Mouse (Mus musculus): ENCODE results near the gene Ak4. TPM values are rescaled to one million over a fixed set of nuclear protein-coding genes. Genes with fewer than 3 reads are reported as not detected.

Ak4 gene
- total RNA-seq, 2 experiments from 2014 or later: 30.0 to 46.1 TPM

DNA sequence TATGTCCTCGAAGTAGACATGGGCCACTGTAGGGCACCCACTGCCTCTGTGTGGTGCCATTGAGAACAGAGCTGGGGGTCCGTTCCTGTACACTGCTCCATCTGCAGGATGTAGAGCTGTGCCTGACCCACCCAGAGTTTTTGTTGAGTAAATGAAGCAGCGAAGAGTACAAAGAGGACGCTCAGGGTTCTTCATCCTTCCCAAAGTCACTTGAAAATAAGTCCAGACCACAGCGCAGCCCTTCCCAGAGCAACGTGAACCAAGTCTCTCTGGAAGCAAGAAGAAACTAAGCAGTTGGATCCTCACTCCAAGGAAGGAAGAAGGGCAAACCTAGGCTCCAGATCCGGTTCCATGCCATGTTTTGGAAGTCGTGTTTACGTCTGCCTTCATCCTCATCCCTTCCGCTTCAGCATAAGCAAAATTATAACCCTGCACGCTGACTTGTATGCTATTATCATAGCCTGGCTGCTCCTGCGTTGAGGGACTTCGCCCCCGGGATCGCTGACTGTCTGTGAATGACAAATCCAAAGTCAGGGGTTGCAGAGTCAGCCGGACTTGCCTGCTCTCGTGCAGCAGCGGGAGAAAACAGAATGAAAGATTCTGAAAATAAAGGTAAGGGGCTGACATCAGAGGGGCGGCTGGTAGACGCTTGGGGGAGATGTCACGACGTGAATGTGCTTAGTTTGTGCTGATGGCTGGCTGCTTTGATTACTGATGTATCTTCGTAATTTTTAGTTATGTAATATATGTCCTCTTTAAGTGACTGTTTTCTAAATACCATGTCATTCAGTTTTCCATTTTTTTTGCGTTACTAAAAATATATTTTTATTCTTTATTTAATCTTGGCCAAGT, 88.7 kb downstream of the Ak4 start:
- DNase-seq (ENCODE audit: extremely low spot score in 1 of 2, low spot score in 2 of 2): peak; percentile 76 to 84
- intact Hi-C loops (cut with DNase I): no loop called here
- no peak for TF ChIP-seq CTCF (IDR thresholded peaks at IDR 0.05)
- Histone ChIP-seq H3K27ac (peak overlapping the region; percentile 95), H3K4me3 (peak overlapping the region; percentile 54)

- intact Hi-C loops (cut with DNase I): no loop called here
- no peak for DNase-seq (ENCODE audit: extremely low spot score in 1 of 2, low spot score in 2 of 2)
- peak overlapping the region; percentile 95 for H3K27ac ChIP-seq
- H3K4me3 ChIP-seq: peak overlapping the region; percentile 54
- no peak for TF ChIP-seq CTCF (IDR thresholded peaks at IDR 0.05)
These were observed 89.4 kb downstream of the Ak4 start for GRCm38 (mm10) chr4:101508431-101508830.

DNA sequence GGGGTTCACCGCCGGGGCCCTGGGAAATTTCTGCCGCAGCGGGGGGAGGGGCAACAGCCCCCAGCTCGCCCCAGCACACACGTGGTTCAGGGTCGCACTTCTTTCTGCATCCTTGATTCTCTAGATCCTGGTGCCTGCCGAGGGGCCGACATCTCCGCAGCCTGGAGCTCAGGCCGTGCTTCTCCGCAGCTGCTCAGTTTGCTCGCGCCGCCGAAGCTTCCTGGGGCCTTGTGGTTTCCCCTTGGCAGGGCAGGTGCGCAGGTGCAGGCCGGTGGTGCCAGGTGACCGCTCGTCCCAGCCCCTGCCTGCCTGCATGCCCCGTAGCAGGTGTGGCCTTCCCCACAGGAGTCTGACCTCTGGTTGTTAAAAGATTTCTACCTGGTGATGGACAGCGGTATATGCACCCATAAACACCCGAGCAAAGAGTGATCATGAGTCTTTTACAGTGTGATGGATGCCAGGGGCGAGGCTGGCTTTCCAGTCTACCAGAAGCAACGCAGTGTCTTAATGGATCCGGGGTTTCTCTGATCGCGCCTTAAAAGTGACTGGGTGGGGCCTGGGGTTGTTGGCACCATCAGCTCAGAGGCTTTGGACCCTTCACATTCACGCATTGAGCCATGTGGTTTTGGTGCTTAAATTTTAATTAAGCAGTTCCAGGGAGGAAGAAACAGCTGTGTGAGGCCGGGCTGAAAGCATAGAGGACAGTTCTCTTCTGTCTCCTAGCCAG, 89.9 kb downstream of the Ak4 start:
- peak overlapping the region; percentile 54 for H3K4me3 ChIP-seq
- intact Hi-C loops (cut with DNase I): no loop called here
- peak; percentile 40 to 47 for DNase-seq (ENCODE audit: extremely low spot score in 1 of 2, low spot score in 2 of 2)
- TF ChIP-seq CTCF (IDR thresholded peaks at IDR 0.05): no peak
- H3K27ac ChIP-seq: peak overlapping the region; percentile 95

DNA sequence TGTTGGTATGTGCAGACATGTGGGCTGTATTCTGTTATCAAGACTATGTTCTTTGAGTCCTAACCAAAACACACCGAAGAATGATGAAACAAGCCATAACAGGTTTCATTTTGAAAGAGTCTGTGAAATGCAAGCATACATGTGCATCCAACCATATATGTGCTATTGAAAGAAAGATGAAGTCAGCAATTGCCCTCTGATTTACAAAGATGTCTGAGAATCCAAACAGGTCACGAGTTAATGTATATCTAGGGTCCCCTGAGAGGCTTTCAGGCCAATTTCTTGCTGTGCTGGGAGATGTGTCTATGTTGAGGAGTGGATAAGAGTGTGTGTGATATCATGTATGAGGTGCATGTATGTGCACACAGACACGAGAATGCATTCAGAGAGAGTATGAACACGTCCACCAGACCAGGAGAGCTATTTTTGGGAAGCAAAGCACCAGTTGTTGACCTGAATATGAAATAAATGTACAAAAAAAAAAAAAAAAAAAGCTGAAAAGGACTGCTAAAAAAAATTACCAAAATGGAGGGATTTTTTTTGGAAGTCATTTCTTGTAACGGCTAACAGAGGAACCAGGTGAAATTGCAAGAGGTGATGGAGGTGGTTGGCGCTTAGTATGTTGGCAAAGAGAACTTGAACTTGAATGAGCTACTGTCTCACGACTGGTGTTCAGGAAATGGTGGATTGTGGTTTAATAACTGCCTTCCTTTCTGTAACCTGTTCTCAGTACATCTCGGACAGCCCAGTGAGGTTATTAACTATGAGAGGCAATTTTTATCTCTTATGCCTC, 91.2 kb downstream of the Ak4 start:
- intact Hi-C loops (cut with DNase I): loop anchor here (10.0 kb wide), 1 partner anchor 134 kb away; the partner anchor contains the start of gene Leprot
- no peak for TF ChIP-seq CTCF (IDR thresholded peaks at IDR 0.05)
- Histone ChIP-seq H3K27ac (peak overlapping the region; percentile 95; the same call in 1 of the 2 replicates), H3K4me3 (peak overlapping the region; percentile 54)
- DNase-seq (ENCODE audit: extremely low spot score in 1 of 2, low spot score in 2 of 2): no peak

DNA sequence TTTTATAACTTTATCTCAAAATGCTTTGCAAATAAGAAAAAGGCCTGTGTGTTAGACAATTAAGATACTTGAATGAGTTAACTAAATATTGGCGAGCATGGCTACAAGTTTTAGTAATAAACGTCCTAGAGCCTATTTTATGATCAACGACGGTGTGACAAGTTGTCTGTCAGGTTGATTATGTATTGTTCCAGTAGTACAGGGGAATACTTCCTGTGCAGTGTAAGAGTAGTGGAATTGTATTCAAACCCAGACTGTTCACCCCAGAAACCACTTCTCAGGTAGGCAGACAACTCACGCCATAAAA, 91.8 kb downstream of the Ak4 start:
- TF ChIP-seq CTCF (IDR thresholded peaks at IDR 0.05): no peak
- intact Hi-C loops (cut with DNase I): loop anchor here (10.0 kb wide), 1 partner anchor 134 kb away; the partner anchor contains the start of gene Leprot

DNA sequence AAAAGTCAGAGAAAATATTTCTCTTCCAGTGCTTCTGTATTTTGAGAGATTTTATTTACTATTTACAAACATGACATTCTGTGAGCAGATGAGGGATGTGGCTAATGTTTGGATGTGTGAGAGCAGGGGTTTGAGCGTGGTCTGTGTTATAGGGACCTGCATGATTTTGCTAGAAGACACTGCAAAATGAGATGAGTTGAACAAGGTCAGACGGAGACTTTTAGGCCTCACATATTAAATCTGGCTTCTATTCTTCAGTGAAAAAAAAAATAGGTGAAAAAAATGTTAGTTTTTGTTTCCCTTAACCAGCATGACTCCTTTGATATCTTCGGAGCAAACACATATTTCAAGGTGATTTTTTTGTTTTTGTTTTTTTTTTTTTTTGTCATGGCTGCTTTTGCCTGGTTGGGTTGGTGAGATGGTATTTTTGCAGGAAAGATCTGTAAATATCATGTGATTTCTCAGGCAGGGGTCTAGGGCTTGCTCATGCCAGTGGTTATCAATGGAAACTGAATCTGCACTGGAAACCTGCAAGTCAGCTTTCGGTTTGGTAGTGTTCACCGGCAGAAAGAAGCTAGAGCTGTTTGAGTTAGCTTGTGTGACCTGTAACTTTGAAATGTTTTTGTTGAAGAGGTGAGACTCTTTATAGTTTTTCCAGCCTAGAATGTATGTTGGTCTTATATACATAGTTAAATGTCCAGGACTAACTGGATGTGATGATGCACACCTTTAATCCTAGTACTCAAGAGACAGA, 92.9 kb downstream of the Ak4 start:
- H3K27ac ChIP-seq: no peak overlapping the region
- intact Hi-C loops (cut with DNase I): loop anchor here (10.0 kb wide), 1 partner anchor 133 kb away; the partner anchor contains the start of gene Leprot
- no peak overlapping the region for H3K4me3 ChIP-seq
- DNase-seq (ENCODE audit: extremely low spot score in 1 of 2, low spot score in 2 of 2): no peak
- TF ChIP-seq CTCF (IDR thresholded peaks at IDR 0.05): no peak

More for the DNA sequence above, 91.8 kb downstream of the Ak4 start:
- no peak for DNase-seq (ENCODE audit: extremely low spot score in 1 of 2, low spot score in 2 of 2)
- H3K27ac ChIP-seq: no peak overlapping the region
- H3K4me3 ChIP-seq: peak overlapping the region; percentile 54

- no peak overlapping the region for H3K27ac ChIP-seq
- peak; percentile 40 for TF ChIP-seq CTCF (IDR thresholded peaks at IDR 0.05)
- intact Hi-C loops (cut with DNase I): loop anchor here (1.0 to 10.0 kb wide), 2 partner anchors 31 to 132 kb away; partner anchors contain the start of gene Leprot
- no peak overlapping the region for H3K4me3 ChIP-seq
- no peak for DNase-seq (ENCODE audit: extremely low spot score in 1 of 2, low spot score in 2 of 2)
These were observed 94.2 kb downstream of the Ak4 start for GRCm38 (mm10) chr4:101513251-101513650.

GRCm38 (mm10) chr4:101515853-101516252, 96.8 kb downstream of the Ak4 start:
- Histone ChIP-seq H3K4me3 (0 out of 2 replicates have a peak overlapping the region, but pooled peaks have one; percentile 4), H3K27ac (peak overlapping the region; percentile 25)
- TF ChIP-seq CTCF (IDR thresholded peaks at IDR 0.05): no peak
- intact Hi-C loops (cut with DNase I): loop anchor here (2.0 to 10.0 kb wide), 2 partner anchors 35 to 129 kb away; partner anchors contain the start of gene Leprot
- no peak for DNase-seq (ENCODE audit: extremely low spot score in 1 of 2, low spot score in 2 of 2)

Other genes starting within 250 kb of the Ak4 start
- 100 to 1,000 TPM; 121 to 129 TPM for gene Jak1, start 154.0 kb upstream of the Ak4 start, total RNA-seq (2021)
- gene Dnajc6, start 77.4 kb downstream of the Ak4 start, total RNA-seq (2021): 100 to 1,000 TPM; 291 to 320 TPM
- 10 to 100 TPM; 23.5 to 26.4 TPM for gene Leprot, start 228.4 kb downstream of the Ak4 start, total RNA-seq (2021)